Mouse (Mus musculus) Muller cell, postnatal 12 days (primary cell): ENCODE data around the gene Scrn1.

ENCODE experiments used
- DNase-seq: peaks from one replicate; pipeline ENCODE4 v3.0.0-alpha.2; 2015; ENCODE audit errors: inconsistent ontology term

The Scrn1 gene

DNA sequence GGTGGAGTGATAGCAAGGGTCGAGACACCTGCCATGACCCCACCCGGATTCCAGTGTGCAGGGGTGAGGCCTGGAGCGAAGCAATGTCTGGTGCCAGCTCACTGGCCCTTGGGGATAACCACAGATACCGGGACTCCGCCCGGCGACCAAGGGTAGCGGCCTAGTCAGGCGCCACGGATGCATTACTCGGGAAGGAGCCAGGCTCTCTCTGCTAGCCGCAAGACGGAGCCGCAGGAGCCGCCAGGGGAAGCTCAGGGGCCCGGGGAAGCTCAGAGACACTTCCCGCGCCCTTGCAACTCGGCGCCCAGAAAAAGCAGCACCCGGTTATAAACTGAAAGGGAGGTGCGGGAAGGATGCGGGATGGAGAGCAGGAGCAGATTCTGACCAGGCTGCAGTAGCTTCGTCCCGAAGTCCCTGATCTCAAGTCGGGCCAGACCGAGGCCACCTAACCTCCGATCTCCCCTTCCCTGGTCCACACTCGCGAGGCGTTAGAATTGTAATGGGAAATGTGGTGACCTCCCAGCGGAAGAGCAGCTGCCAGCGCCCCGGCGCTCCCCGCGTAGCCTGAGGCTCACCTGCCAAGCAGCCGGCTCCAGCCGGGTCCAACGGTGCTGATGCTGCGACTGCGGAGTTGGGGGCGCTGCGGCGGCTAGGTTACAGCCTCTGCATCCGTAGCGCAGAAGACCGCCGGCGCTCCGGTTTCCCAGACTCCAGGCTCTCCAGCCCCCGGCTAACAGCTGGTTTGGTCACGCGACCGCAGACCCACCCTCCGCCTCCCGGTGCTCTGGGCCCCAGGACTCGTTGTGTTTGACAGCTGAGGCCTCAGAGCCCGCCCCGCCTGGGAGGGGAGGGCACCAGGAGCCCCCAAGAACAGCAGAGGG lies at the start of gene Scrn1:
Gene Scrn1, minus strand, starts transcription at position 825 of the 881 bp plus-strand sequence.
- peak; percentile 80 for DNase-seq

DNA sequence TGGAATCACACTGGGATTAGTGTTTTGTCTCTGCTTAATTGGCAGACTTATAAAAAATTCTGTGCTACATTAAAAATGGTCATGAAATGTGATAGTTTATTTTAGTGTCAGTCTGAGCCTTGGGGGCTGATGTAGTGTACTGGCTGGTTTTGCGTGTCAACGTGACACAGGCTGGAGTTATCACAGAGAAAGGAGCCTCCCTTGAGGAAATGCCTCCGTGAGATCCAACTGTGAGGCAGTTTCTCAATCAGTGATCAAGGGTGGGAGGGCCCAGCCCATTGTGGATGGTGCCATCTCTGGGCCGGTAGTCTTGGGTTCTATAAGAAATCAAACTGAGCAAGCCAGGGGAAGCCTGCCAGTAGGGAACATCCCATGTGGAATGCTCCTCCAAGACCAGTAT lies 40.0 kb upstream of the Scrn1 start:
- DNase-seq, result no peak

DNA sequence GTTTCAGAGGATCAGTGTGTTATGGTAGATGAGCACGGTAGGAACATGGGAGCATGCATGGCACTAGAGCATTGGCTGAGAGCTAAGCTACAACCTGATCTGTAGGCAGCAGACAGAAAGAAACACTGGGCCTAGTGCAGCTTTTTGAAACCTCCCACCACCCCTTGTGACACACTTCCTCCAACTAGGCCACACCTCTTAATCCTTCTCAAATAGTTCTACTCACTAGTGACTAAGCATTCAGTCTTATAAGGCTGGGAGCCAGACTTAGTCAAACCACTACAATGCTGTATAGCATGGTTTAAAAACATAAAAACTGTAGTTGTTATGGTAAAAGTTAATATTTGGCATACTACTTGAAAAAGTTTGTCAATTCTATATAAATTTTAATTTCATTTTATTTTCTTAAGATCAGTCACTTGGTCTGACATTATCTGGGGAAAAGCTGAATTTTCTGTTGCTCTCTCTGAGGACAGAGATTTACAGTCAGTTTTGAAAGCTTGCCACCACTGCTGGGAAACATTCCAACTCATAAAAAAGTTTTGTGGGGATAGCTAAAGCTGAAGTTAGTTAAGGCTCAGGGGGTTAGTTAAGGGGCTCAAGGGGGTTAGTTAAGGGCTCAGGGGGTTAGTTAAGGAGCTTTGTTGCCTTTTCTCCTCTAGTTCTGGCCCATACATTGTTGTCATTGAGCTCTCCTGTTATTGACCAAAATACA lies 37.9 kb upstream of the Scrn1 start:
- no peak for DNase-seq

DNA sequence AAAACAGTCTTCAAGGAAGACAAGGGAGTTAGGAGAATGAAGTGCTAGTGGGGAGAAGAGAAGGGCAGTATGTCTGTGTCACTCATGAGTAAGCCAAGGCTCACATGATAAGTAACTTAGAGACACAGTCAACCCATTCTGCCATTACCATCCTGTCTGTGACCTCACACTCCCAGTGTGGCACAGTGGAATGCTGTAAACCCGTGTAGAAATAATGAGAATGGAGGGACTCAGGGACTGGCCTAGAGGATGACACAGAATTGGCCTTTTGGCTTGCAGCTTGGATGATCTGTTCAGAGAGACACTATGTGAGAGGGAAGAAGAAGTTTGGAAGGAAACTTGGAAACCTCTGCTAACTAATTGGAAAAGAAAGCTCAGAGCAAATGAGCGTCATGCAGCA lies 36.6 kb upstream of the Scrn1 start:
- no peak for DNase-seq

DNA sequence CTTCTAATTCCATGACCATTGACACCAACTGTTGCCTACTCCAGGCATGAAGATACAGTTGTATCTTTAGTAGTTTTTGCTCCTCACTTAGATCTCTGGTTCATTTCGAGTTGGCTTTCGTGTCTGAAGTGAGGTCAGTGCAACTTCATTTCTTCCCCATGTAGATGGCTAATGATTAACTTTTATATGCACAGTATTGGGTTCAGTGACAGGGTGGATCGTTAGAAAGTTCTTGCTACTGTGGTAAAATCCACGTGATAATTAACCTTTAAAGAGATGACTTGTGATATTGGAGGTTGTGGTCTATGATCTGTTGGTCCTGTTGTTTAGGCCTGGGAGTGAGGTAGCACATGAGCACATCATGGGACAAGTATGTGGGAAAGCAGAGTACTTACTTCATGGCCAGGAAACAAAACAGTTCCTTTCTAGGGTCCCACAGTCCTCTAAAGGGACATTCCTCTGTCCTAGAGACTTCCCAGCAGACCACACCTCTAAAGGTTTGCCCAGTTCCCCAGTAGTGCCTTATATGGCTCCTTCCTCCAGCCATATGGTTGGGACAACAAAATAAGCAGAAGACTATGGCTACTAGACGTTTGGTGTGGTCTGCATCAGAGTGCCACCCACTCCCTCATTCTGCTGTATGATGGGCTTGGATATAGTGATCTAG lies 34.5 kb upstream of the Scrn1 start:
- DNase-seq, result no peak

DNA sequence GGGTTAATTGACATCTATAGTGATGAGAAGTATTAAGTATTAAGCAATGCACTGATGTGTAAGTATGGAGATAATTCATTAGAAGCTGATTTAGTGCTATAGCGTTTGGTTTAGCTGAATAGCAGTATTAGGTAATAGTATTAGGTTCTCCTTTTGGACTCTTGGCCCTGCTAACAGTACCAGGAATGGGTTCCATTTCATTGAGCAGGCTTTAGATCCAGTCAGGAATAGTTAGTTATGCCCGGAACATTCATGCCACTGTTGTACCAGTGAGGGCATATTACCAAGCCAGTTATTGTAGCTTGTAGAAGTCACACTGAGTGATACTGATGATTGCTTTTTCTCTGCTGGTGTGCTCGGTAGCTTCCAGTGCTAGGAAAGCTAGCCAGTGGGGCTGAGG lies 31.4 kb upstream of the Scrn1 start:
- no peak for DNase-seq

DNA sequence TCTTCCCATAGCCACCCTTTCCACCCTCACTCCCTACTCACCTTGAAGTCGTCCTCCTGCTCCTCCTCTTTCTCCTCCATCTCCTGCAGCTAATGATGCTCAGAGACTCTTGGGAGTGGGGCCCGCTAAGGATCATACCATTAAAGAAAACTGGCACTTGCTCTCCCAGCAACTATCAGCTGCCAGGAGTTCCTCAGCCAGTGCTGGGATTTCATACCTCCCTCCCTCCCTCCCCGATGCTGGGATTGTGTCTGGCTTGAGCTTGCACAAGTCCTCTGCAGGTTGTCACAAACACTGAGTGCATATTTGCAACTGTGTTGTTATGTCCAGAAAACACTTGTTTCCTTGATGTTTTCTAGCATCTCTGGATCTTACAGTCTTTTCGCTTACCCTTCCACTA lies 30.9 kb upstream of the Scrn1 start, which contains the start of gene Fkbp14:
Gene Fkbp14, minus strand, starts transcription at position 101 of the 400 bp plus-strand sequence.
- no peak for DNase-seq

DNA sequence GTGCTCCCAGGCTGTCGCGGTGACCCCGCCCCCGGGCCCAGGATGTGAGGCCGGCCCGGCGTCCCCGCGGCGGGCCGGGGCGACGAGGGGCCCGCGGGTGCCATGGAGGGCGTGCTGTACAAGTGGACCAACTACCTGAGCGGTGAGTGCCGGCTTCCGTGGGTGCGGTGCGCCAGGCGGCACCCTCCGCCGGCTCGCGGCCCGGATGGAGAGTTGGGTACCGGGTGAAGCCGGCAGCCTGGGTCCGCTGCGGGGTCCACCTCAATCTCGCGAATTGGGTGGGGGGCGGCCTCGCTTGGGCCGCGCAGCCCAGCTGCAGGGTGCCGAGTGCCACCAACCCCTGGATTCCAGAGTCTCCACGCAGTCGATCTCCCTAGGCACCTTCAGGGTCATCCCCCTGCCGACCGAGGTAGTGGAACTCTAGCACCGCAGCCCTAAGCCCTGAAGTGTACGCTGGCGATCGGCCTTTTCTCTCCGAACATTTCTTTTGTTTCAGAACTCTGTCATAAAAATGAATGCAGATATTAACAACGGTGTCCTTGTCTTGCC lies 29.1 kb upstream of the Scrn1 start:
- DNase-seq, result no peak

DNA sequence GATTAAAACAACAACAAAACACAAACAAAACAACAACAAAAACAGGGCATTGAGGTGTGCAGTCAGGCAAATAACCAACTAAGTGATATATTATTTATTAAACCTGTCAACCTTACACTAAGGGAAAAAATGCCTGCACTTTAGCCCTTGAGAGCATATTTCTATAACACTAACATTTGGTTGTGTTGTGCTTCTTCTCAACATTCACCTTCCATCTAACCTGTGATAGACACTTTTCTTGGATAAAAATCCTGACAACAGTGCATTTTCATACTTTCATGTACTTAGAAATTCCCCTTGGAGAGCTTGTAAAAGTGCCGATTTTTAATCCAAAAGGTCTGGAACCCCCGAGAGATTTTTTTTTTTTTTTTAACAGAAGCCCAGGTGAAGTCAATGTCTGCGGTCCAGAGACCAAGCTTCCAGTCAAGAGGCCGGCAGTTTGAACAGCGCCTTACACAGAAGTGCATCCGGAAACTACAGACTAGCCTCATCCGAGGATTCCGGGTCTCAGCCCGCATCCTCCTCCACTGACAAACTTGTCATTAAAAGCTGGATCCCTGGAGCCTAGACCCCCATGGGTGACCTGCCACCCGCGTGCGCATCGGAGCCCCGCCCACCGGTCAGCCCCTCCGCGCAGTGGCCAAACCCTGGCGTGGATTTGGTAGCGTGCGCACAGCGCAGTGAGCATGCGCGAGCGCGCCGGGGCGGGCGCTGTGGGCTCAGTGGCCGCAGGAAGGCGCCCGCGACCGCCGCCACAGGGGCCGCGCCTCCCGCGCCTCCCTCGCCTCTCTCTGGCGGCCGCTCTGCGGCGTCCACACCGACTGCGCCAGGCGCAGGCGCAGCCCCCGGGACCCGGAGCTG lies 28.4 kb upstream of the Scrn1 start, which contains the start of gene Plekha8:
Gene Plekha8, plus strand, starts transcription at position 643 of the 861 bp plus-strand sequence.
- peak; percentile 95 for DNase-seq

DNA sequence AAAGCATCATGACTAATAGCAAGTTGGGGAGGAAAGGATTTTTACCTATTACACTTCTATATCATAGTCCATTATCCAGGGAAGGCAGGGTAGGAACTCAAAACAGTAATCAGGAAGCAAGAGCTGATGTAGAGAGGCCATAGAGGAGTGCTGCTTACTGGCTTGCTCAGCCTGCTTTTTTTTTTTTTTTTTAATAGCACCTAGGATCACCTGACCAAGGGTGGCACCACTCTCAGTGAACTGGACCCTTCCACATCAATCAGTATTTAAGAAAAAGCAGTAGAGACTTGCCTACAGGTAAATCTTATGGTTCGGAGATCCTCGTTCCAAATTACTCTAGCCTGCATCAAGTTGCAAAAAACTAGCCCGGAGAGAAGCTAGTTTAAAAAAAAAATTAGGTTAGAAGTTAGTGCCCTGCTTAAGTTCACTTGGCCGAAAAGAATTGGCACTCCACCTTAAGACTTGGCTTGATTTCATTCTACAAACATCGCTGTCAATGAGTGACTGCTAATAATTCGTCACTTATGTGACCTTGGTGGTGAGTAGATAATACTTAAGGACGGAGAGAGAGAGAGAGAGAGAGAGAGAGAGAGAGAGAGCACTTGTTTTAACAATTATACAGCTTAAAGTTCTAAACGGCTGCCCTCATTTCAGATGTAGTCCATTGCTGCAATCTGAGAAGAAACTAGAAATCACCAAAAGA lies 27.6 kb upstream of the Scrn1 start:
- DNase-seq, result no peak

DNA sequence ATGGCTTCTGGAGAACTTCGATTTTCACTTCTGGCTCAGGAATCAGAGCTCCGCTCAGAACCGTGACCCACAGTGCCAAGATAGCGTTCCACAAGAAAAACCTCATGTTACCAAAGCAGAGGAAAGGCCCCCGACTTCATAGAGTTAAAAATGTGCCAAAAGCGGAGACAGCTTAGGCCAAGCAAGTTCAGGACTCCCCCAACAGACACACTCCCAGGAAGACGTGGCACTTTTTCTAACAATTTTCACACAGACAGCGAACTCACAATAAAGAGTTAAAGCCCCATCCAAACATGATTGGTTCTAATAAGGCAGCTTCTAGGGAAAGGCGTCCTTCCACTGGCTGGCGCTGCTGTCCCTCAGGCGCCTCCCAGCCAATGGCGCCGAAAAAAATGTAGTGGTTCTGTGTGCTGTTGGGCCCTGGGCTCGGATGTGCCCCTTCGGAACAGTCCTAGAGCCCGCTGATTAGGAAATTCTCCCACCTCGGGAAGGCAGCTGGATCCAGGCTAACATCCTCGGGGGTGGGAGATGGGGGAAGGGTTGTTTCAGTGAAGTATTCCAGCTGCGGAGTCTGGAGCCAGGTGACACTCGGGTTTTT lies 26.7 kb upstream of the Scrn1 start:
- peak; percentile 97 for DNase-seq

DNA sequence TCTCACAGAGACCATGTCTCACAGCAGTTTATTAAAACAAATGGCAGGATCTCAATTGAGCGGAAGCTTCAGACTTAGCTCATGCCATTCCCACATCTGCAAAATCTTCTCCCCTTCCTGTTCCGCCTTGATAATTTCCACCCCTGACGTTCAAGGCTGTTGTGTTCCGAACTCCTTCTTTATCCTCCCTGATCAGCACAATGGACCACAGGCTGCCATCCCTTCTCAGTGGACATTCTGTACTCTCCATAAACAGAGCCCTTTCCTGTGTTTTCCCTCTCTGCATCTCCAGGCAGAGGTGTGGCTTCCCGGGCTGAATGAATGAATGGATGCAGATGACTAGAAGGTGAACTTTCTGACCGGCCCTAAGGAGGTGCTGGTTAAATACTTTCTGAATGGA lies 25.5 kb upstream of the Scrn1 start:
- DNase-seq, result no peak

DNA sequence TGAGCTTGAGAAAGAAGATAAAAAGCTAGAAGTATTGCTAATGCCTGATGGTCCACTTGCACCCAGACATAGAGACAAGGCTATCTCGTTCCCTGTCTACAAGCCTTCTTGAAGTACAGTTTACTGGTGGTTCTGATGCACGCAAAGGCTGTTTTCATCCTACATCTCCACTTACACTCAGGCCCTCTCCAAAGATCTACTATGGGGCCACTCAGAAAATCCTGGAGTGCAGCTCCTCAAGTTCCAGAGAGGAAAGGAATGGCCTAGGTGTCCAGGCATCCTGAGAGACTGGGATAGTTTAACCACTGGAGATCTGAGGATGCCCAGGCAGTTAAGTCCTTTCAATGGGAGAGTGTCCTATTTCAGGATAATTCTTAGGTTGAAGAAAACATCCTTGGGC lies 24.4 kb upstream of the Scrn1 start:
- no peak for DNase-seq

DNA sequence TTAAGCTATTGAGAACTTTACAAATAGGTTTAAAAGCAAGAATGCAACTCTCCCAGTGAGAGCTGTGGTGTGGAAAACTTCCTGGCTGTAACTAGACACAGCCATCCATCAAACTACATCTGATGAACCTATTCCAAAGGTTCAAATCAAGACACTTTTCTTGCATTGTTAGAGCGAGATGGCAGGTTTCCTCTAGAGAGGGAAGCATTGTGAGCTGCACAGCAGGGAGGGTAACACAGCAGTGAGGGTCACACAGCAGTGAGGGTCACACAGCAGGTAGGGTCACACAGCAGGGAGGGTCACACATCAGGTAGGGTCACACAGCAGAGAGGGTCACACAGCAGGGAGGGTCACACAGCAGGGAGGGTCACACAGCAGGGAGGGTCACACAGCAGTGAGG lies 21.9 kb upstream of the Scrn1 start:
- no peak for DNase-seq

DNA sequence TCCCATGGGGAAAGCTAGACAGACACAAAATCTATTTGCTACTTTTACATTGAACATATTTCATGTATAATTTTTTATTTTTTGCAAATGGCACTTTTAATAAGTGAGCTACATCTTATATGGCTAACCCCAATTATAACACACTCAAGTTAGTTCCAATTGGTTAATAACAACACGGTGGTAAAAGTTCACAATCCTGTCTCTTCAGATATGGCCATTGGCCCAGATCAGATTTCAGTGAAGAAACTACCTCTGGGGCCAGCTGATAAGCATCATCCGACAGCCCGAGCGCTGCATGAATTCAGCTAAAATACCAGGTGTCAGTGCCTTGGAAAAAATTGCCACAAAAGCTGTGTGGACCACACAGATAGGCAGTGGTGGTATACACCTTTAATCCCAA lies 21.4 kb upstream of the Scrn1 start:
- DNase-seq, result no peak

DNA sequence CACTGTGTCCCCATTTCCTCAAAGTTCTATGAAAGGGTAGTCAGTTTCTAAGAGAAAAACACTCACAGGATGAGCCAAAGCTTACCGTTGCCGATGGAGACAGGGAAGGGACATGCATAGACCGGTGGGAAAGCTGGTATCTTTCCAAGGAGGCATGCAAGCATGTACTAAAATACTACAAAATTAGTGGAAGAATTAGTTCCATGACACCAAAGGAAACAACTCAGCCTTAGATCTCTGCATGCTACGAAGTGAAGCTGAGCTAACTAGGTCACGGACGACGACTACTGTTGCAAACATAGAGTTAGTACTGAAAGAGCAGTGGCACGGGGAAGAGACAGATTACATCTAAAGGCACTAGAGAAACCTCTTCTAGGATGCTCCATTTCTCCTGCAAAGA lies 20.6 kb upstream of the Scrn1 start:
- no peak for DNase-seq

DNA sequence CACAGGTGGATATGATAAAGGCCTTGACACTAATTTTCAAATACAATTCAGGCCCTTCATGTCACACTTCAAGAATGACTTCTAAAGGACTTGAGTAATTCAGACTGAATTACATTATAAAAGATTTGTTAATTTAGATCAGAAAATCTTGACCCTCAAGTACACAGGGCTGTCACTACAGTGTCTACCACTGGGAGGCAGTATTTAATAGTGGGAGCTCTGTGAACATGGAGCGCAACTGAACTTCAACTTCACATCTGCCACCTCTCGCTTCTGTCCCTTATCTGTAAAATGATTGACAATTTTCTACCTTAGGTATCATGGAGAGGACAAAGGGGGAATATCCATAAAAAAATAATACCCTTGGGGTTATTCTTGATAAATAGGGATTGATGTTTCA lies 19.9 kb upstream of the Scrn1 start:
- DNase-seq, result peak; percentile 53

DNA sequence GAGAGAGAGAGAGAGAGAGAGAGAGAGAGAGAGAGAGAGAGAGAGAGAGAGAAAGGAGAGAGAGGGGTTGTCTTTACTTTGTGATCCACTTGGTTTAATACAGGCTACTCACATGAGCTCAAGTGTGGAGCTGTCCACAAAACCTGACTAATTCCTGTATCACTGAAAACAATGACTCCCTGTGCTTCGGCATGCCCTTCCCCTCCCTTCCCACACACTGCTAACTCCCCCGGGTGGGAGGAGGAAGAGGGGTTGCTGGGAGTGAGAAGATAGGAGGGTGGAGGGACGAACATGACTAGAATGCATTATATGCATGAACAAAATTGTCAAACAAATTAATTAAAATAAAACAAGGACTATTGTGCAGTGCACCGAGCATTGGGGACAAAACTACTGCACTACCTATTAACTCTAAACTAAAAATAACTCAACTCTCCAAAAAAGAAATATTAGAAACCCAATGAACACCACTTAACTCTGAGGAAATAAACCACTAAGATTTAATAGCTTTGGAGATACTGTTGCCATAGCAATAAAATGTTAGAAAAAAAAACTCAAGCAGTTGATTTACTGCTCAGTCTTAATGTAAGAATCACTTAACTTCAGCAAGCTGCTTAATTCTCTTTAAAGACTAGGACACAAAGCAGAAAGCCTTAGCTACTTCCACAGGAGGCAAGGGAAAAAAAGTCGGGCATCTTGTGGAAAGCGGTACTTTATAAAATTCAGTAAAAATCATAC lies 7.1 kb upstream of the Scrn1 start:
- DNase-seq, result peak; percentile 84

DNA sequence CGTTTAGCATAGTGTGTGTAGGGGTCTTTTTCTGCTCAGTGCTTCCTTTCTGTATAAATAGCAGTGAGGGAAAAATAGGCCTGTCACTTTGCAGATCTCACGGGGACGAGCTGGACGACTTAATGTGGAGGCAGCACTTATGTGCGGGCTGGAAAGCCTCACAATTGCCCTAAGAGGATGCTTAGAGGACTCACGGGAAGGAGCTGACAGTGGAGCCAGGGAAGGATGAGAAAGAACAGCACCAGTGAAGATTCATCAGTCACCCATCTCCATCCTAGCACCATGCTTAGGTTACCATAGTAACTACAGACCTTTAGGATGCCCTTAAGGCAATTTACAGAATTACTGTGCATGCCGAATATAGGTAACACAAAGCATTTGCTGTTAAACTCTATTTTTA lies 3.5 kb upstream of the Scrn1 start:
- DNase-seq, result no peak
